7 mouse cellular contexts compared by ENCODE assay signal in the genomic region with DNA sequence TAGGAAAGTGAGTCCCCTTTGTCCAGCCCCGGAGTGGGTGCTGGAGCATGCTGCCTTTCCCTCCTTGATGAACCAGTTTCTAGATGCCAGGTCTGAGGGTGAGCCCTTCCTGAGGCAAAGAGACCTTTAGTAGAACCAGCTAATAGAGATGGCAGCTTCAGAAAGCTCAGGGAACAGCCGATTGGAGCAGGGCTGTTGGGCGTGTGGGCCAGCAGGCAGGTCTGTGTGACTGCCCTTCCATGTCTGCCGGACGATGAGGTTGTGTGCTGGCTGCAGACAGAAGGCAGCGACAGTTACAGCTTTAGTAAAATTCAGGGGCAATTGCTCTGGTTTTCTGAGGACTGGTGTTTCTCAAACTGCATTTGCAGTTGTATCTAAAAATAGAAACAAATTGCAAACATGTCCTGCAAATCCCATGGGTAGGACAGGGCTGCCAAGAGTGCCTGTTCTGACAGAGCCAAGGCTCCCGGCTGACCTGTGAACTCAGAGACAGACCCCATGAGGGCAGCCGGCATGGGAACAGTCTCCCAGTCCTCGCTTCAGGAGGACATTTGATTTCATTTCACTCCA. TPM values are rescaled to one million over a fixed set of nuclear protein-coding genes. Genes with fewer than 3 reads are reported as not detected.
DNase-seq lines count a peak whose midpoint lies in the region; ATAC-seq and TF ChIP-seq lines count a peak whose summit lies in the region.

No protein-coding gene starts in this region.

- WGBS in forebrain, embryonic 16.5 days = 52% methylated on average over 9 of the region's 9 CpGs
- WGBS in hindbrain, embryonic 10.5 days = 42% methylated on average over 9 of the region's 9 CpGs
- WGBS in limb, embryonic 14.5 days = 21% methylated on average over 9 of the region's 9 CpGs

- no peak for ATAC-seq in forebrain, embryonic 16.5 days
- no peak for ATAC-seq in limb, embryonic 14.5 days (ENCODE audit: low FRiP score, low read depth)

- H3K4me2 ChIP-seq in forebrain, embryonic 16.5 days (ENCODE audit: low read length) = no peak overlapping the region
- H3K4me2 ChIP-seq in limb, embryonic 14.5 days (replicated peaks; ENCODE audit: low read depth, low read length, severe bottlenecking) = no peak overlapping the region; the same call in 1 of the 2 replicates

- no peak for TF ChIP-seq POLR2A in limb, embryonic 14.5 days (IDR thresholded peaks at IDR 0.05; ENCODE audit: borderline replicate concordance, extremely low read depth, insufficient read depth, insufficient read length)

- H3K4me3 ChIP-seq in forebrain, embryonic 16.5 days (replicated peaks; ENCODE audit: low read length) = no peak overlapping the region
- H3K4me3 ChIP-seq in hindbrain, embryonic 10.5 days = peak overlapping the region; percentile 6; the same call in 1 of the 2 replicates
- no peak overlapping the region for H3K4me3 ChIP-seq in limb, embryonic 14.5 days (replicated peaks; ENCODE audit: low read length)

- H3K27me3 ChIP-seq in forebrain, embryonic 16.5 days (replicated peaks; ENCODE audit: control insufficient read depth, insufficient read depth, low read length) = no peaks in the 10 kb centered on the region
- no peaks in the 10 kb centered on the region for H3K27me3 ChIP-seq in hindbrain, embryonic 10.5 days (ENCODE audit: insufficient read depth, poor library complexity, severe bottlenecking)
- H3K27me3 ChIP-seq in limb, embryonic 14.5 days (ENCODE audit: control insufficient read depth, insufficient read depth, low read length) = no peaks in the 10 kb centered on the region

- peaks cover 25% of the 10 kb centered on the region for H3K4me1 ChIP-seq in forebrain, embryonic 16.5 days (replicated peaks; ENCODE audit: control insufficient read depth, insufficient read depth, low read length)
- peaks cover 56% of the 10 kb centered on the region for H3K4me1 ChIP-seq in hindbrain, embryonic 10.5 days (replicated peaks)
- peaks cover 38% of the 10 kb centered on the region for H3K4me1 ChIP-seq in limb, embryonic 14.5 days (ENCODE audit: control insufficient read depth, insufficient read depth, low read length)

- H3K9ac ChIP-seq in forebrain, embryonic 16.5 days (replicated peaks; ENCODE audit: low read depth, low read length) = 0 out of 2 replicates have a peak overlapping the region, but pooled peaks have one; percentile 14
- 0 out of 2 replicates have a peak overlapping the region, but pooled peaks have one; percentile 44 for H3K9ac ChIP-seq in limb, embryonic 14.5 days (ENCODE audit: low read depth, low read length, severe bottlenecking)

- H3K9me3 ChIP-seq in forebrain, embryonic 16.5 days (ENCODE audit: control insufficient read depth, low read length) = no peaks in the 10 kb centered on the region
- H3K9me3 ChIP-seq in hindbrain, embryonic 10.5 days = no peaks in the 10 kb centered on the region
- H3K9me3 ChIP-seq in limb, embryonic 14.5 days (ENCODE audit: control insufficient read depth, low read length) = no peaks in the 10 kb centered on the region

- peak; percentile 46 for DNase-seq in adrenal gland, postnatal 25 days
- no peak for DNase-seq in hindbrain, embryonic 10.5 days (ENCODE audit: low spot score)
- DNase-seq in limb, embryonic 14.5 days (ENCODE audit: low spot score) = no peak
- DNase-seq in thymus, postnatal 25 days = no peak
- DNase-seq in spleen, postnatal 4 days (ENCODE audit: low spot score in 2 of 2) = no peak
- no peak for DNase-seq in right cerebral cortex, postnatal 25 days

- 0 out of 2 replicates have a peak overlapping the region, but pooled peaks have one; percentile 14 for H3K27ac ChIP-seq in forebrain, embryonic 16.5 days (ENCODE audit: low read length)
- peak overlapping the region; percentile 76 for H3K27ac ChIP-seq in hindbrain, embryonic 10.5 days
- H3K27ac ChIP-seq in limb, embryonic 14.5 days (replicated peaks; ENCODE audit: low read depth, low read length) = no peak overlapping the region

- no peaks in the 10 kb centered on the region for H3K36me3 ChIP-seq in forebrain, embryonic 16.5 days (ENCODE audit: control insufficient read depth, insufficient read depth)
- peaks cover 11% of the 10 kb centered on the region; the same call in 1 of the 2 replicates for H3K36me3 ChIP-seq in hindbrain, embryonic 10.5 days
- H3K36me3 ChIP-seq in limb, embryonic 14.5 days (ENCODE audit: control insufficient read depth, insufficient read depth, low read length) = no peaks in the 10 kb centered on the region

RNA-seq across cellular contexts. Expression of a gene that starts 4.9 kb away (rescaled TPM):
- 5.7 and 8.3 TPM in 2 replicates for total RNA-seq in adrenal gland, postnatal 25 days (2021)
- polyA plus RNA-seq in forebrain, embryonic 16.5 days (2015; fragmentation: Nextera tagmentation; extraction: Ambion mirVana) = 3.9 and 4.5 TPM in 2 replicates
- polyA plus RNA-seq in hindbrain, embryonic 10.5 days (2016; fragmentation: Nextera tagmentation; extraction: Ambion mirVana) = 8.3 and 9.6 TPM in 2 replicates
- polyA plus RNA-seq in limb, embryonic 14.5 days (2012; rRNA removed) = 9.8 and 11.4 TPM in 2 replicates
- polyA plus RNA-seq in limb, embryonic 14.5 days (2014; fragmentation: Nextera tagmentation; extraction: Ambion mirVana) = 5.0 and 6.1 TPM in 2 replicates

RNA-seq across cellular contexts. Expression of a gene that starts 40.4 kb away (rescaled TPM):
- total RNA-seq in adrenal gland, postnatal 25 days (2021) = 16.5 and 34.2 TPM in 2 replicates
- polyA plus RNA-seq in forebrain, embryonic 16.5 days (2015; fragmentation: Nextera tagmentation; extraction: Ambion mirVana) = 23.0 TPM in 2 replicates
- polyA plus RNA-seq in hindbrain, embryonic 10.5 days (2016; fragmentation: Nextera tagmentation; extraction: Ambion mirVana) = 9.1 and 11.8 TPM in 2 replicates
- 4.6 and 28.3 TPM in 2 replicates for polyA plus RNA-seq in limb, embryonic 14.5 days (2012; rRNA removed)
- 12.7 and 14.4 TPM in 2 replicates for polyA plus RNA-seq in limb, embryonic 14.5 days (2014; fragmentation: Nextera tagmentation; extraction: Ambion mirVana)

RNA-seq across cellular contexts. Expression of a gene that starts 57.3 kb away (rescaled TPM):
- 74.7 and 90.2 TPM in 2 replicates for total RNA-seq in adrenal gland, postnatal 25 days (2021)
- polyA plus RNA-seq in forebrain, embryonic 16.5 days (2015; fragmentation: Nextera tagmentation; extraction: Ambion mirVana) = 74.2 and 75.8 TPM in 2 replicates
- 61.7 and 62.1 TPM in 2 replicates for polyA plus RNA-seq in hindbrain, embryonic 10.5 days (2016; fragmentation: Nextera tagmentation; extraction: Ambion mirVana)
- 21.1 and 24.0 TPM in 2 replicates for polyA plus RNA-seq in limb, embryonic 14.5 days (2012; rRNA removed)
- polyA plus RNA-seq in limb, embryonic 14.5 days (2014; fragmentation: Nextera tagmentation; extraction: Ambion mirVana) = 57.6 and 61.4 TPM in 2 replicates
